Mouse (Mus musculus): Measurements from ENCODE around the gene Ndufb4.
"Not testable (repeated sequence)": the region's sequence is repeated elsewhere in the genome, so short reads cannot be mapped to it uniquely, and the experiment has no call there.

Ndufb4 gene

GRCm38 (mm10) chr16:37680216-37680615 lies 26.0 kb upstream of the Ndufb4 start:
- no peak for DNase-seq (ENCODE audit: low spot score in 2 of 2)

GRCm38 (mm10) chr16:37677586-37677985 lies 23.3 kb upstream of the Ndufb4 start:
- DNase-seq (ENCODE audit: low spot score in 2 of 2) = no peak

GRCm38 (mm10) chr16:37676677-37677072 lies 22.4 kb upstream of the Ndufb4 start:
- no peak for DNase-seq (ENCODE audit: low spot score in 2 of 2)

- no peak for DNase-seq (ENCODE audit: low spot score in 2 of 2)
These were observed 21.9 kb upstream of the Ndufb4 start for GRCm38 (mm10) chr16:37676024-37676676.

DNA sequence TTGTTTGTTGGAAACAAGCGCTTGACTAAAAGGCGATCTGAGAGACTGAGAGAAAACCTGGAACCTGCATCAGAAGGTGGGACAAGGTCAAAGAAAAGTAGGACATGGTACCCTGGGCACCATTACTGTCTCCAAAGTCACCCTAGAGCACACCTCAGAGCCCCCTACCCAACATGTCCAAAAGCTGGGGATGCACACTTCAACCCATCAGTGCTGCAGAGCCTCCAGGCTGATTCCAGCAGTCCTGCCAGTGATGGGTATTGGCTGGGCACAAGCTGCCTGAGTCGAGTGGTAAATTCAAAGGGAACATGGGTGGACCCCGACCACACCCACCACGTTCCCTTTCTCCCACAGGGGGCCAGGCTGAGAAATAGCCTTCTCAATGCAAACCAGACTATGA lies 21.1 kb upstream of the Ndufb4 start:
- no peak for DNase-seq (ENCODE audit: low spot score in 2 of 2)

DNA sequence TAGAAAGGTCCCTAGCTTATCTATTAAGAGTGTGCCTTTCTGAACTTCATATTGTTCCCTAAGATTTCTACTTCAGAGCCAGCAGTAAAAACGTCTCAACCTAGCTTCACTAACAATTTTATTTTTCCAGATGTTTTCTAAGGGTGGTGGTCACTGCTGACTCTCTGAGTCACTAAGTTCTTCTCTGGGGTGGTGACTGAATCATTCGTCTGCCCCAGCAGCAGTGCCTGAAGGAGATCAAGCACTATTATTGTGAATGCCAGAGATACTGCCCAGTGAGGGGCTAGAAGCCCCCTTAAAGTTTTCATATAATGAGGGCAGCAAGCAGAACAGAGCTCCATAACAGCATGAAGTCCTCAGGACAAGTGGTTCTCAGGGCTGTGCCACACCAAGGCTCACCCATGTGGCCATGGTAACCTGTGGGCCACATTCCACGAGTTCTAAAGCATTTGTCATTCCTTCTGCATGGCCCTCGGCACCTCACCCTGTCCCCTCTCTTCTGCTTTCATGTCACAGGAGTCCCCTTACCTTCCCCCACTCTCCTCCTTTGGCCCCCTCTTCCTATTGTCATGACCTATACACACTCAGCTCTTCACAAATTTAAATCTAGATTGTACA lies 16.5 kb upstream of the Ndufb4 start:
- no peak for DNase-seq (ENCODE audit: low spot score in 2 of 2)

- DNase-seq (ENCODE audit: low spot score in 2 of 2) = no peak
These were observed 11.2 kb upstream of the Ndufb4 start for GRCm38 (mm10) chr16:37665394-37665935.

DNA sequence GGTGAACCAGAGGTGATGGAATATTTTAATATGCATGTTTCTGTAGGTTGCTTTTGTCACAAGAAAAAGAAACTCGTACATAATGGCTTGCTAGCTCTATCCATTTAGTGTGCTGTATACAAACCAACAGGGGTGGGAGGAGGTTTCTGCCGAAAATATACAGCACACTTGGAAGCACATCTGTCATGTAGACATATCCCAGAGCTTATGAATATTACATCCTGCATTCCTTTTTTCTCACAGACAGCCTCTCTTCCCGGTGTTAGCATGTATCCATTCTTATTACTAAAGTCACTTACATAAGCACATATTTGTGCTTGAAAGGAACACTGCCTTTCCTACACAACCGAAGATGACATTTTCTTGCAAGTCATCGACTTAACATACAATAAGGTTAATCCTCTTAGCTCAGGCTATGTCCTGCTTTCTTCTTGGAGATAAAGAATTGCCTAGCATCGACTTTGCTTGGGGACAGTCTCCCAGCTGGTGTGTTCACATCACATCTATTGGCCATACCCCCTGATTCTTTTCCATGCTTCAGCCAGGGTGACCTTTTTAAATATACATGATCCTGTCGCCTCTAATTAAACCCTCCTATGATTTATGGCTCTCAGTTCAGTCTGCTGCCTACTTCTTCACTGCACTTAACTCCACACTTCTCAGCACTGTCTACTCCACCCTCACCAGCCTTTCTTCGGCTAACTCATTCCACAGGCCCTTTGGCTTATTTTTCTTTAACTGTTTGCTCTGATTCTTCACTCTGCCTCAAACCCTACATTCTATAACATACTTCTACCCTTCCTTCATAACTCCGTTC lies 9.6 kb upstream of the Ndufb4 start:
- DNase-seq (ENCODE audit: low spot score in 2 of 2) = no peak

GRCm38 (mm10) chr16:37656796-37657195 lies 2.5 kb upstream of the Ndufb4 start:
- DNase-seq (ENCODE audit: low spot score in 2 of 2) = no peak

DNA sequence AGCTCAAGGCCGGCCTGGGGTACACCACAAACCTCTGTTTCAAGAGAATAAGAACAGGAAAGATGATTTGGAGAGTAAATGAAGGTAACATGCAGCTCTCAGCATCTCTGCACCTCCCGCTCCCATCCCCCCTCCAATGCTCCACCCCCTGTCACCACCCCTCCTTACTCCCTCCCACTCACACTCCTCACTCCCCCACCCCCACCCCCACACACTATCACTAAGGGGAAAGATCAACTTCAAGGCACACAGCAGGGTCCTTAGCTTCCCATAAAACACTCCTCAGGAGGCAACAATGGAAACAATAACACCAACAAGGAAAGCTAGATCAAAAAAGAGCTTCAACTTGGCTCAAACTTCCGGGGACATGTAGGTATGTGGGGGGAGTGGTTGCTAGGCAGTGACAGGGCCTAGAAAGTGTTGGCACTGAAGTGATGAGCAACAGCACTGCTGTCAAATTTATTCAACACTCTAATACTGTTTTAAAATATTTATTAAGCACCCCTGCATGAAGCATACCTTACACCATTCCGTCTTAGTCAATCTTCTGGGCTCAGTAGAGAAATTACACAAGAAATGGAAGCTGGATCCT lies 1.6 kb upstream of the Ndufb4 start:
- DNase-seq (ENCODE audit: low spot score in 2 of 2) = no peak

- DNase-seq (ENCODE audit: low spot score in 2 of 2) = no peak
These were observed 690 bp upstream of the Ndufb4 start for GRCm38 (mm10) chr16:37654831-37655455.

DNA sequence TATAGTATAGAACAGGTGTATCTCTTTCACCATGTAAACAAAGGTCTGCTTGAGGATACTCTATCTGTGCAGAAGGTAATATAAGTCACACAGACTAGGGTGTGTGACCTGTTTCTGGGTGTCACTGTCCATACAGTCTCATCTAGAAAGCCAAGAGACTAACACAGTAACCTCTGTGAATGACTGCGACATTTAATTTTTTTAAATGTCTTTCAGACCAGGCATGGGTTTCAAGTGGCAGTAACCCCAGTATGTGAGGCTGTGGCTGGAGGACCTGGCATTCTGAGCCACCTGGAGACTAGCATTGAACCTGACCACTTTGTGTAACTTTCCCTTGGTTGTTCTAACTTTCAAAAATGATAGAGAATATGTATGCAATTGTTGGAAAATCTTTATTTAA lies 1.2 kb downstream of the Ndufb4 start:
- no peak for DNase-seq (ENCODE audit: low spot score in 2 of 2)

GRCm38 (mm10) chr16:37652654-37653053 lies 1.6 kb downstream of the Ndufb4 start:
- DNase-seq (ENCODE audit: low spot score in 2 of 2) = no peak

- no peak for DNase-seq (ENCODE audit: low spot score in 2 of 2)
These were observed 2.8 kb downstream of the Ndufb4 start for GRCm38 (mm10) chr16:37651467-37651866.

- no peak for DNase-seq (ENCODE audit: low spot score in 2 of 2)
These were observed 5.2 kb downstream of the Ndufb4 start for GRCm38 (mm10) chr16:37649068-37649467.

DNA sequence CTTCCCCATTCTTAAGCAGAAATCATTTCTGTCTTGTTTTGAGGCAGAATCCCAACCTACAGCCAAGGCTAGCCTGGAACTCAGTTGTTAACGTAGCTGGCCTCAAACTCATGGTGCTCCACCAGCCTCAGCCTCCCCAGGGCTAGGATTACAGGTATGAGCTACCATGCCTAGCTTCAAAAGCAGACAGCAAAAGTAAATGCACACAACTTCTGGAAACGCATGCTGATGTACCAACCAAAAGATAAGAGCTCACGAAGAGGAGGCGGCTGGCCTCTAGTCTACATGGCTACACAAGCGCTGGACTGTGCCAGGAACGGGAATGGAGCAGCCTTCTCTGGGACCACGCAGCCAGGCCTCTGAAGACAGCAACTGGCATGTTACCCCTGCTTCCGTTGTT lies 6.3 kb downstream of the Ndufb4 start:
- no peak for DNase-seq (ENCODE audit: low spot score in 2 of 2)

DNA sequence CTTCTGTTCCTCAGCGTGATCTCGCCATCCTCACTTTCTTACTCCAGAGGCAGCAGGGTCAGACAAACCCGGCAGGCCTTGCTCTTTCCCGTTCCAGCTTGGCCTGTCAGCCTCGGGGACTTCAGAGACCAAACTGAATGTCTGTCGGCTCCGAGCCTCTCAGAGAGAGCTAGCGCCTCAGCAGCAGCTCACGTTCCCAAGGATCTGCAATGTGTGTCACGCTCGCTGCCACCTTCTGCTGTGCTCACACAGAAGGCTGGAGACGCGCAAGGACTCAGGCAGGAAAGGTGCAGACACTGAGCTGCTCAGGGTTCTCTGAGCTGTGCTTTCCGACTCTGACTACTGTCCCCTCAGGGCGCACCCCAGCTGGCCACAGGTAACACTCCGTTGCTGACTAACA lies 7.2 kb downstream of the Ndufb4 start:
- DNase-seq (ENCODE audit: low spot score in 2 of 2) = no peak

DNA sequence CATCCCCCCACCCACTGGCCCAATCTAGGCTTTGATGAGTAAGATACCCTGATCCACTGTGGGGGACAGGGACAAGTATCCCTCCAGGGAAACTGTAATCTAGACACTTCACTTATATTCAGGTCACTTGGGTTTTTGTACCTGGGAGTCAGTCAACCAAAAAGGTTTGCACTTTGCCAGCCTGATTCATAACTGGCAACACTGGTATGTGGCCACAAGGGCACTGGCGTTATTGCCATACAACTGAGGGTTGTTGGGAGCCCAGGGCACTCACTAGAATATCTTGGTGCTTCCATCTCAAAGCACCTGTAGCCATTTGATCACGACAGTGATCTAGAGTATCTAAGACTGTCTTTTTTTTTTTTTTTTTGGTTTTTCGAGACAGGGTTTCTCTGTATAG lies 8.5 kb downstream of the Ndufb4 start:
- DNase-seq (ENCODE audit: low spot score in 2 of 2) = no peak

DNA sequence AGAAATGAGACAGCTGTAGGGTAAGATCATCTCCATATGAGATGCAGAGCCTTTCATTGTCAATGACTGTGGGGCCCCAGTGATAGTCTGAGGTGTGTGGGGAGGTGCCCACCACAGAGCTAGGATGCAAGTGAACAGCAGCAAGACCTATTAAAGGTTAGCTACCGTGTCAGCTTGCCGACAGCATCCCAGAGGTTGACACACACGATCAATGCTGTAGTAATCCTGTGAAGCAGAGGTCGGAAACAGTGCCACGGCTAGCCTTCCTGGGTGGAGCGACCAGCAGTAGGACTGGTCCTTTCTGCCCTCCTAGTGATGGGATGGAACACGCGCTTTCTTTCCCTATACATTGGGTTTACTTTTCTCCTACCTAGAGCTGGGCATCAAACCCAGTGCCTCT lies 9.0 kb downstream of the Ndufb4 start:
- no peak for DNase-seq (ENCODE audit: low spot score in 2 of 2)

DNA sequence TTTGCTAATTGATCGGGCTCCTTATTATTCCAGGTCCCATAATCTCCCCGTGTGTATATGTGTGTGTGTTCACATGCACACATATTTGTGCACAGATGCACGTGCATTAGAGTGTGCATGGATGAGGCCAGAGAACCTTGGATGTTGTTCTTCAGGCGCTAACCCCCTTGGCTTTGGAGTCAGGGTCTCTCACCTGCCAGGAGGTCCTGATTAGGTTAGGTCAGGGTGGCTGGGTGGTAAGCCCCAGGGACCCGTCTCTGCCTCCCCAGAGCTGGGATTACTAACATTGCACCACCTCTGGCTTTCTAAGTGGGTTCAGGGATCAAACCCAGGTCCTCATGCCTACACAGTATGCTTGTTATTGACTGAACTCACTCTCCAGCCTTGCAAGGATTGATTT lies 9.8 kb downstream of the Ndufb4 start:
- DNase-seq (ENCODE audit: low spot score in 2 of 2) = no peak

- DNase-seq (ENCODE audit: low spot score in 2 of 2) = not testable (repeated sequence)
These were observed 13.7 kb downstream of the Ndufb4 start for GRCm38 (mm10) chr16:37640522-37640921.

GRCm38 (mm10) chr16:37637802-37638201 lies 16.5 kb downstream of the Ndufb4 start:
- no peak for DNase-seq (ENCODE audit: low spot score in 2 of 2)

All from frontal cortex, postnatal 10 days (tissue).